Mouse (Mus musculus) brain, embryonic 18.5 days (tissue): ENCODE results near the gene Mov10.
"Not testable (repeated sequence)": the region's sequence is repeated elsewhere in the genome, so short reads cannot be mapped to it uniquely, and the experiment has no call there.

Source experiments
- DNase-seq: peaks from one replicate; pipeline ENCODE4 v3.0.0-alpha.2; 2012; ENCODE audit warnings: low read depth, low spot score

Mov10 gene

GRCm38 (mm10) chr3:104817991-104818748 lies at the start of gene Mov10:
Gene Mov10 (minus strand): TSS chr3:104818563.
- DNase-seq: no peak

- not testable (repeated sequence) for DNase-seq
These were observed 48.3 kb upstream of the Mov10 start for GRCm38 (mm10) chr3:104866674-104867073.

- DNase-seq: no peak
These were observed 47.0 kb upstream of the Mov10 start for GRCm38 (mm10) chr3:104865341-104865788.

- peak; percentile 83 for DNase-seq
These were observed 46.4 kb upstream of the Mov10 start for GRCm38 (mm10) chr3:104864651-104865340.

- DNase-seq: peak; percentile 80
These were observed 45.7 kb upstream of the Mov10 start, which contains the start of the genes St7l and Capza1 for GRCm38 (mm10) chr3:104863786-104864650. Gene St7l (plus strand): TSS chr3:104864005. Gene Capza1 (minus strand): TSS chr3:104864505.

- DNase-seq: no peak
These were observed 40.2 kb upstream of the Mov10 start for GRCm38 (mm10) chr3:104858560-104858959.

GRCm38 (mm10) chr3:104856106-104856505 lies 37.7 kb upstream of the Mov10 start:
- no peak for DNase-seq

- no peak for DNase-seq
These were observed 36.5 kb upstream of the Mov10 start for GRCm38 (mm10) chr3:104854866-104855265.

- DNase-seq: no peak
These were observed 36.1 kb upstream of the Mov10 start for GRCm38 (mm10) chr3:104854465-104854864.

- DNase-seq: no peak
These were observed 28.2 kb upstream of the Mov10 start for GRCm38 (mm10) chr3:104846601-104847000.

- no peak for DNase-seq
These were observed 22.7 kb upstream of the Mov10 start for GRCm38 (mm10) chr3:104841049-104841448.

GRCm38 (mm10) chr3:104835797-104836196 lies 17.4 kb upstream of the Mov10 start:
- DNase-seq: no peak

- no peak for DNase-seq
These were observed 4.0 kb upstream of the Mov10 start for GRCm38 (mm10) chr3:104822413-104822812.

- DNase-seq: no peak
These were observed 2.1 kb upstream of the Mov10 start for GRCm38 (mm10) chr3:104820426-104820825.

GRCm38 (mm10) chr3:104818749-104819134 lies 379 bp upstream of the Mov10 start:
- DNase-seq: no peak

GRCm38 (mm10) chr3:104817481-104817990 lies 827 bp downstream of the Mov10 start:
- no peak for DNase-seq

- no peak for DNase-seq
These were observed 2.2 kb downstream of the Mov10 start for GRCm38 (mm10) chr3:104816130-104816529.

- no peak for DNase-seq
These were observed 3.0 kb downstream of the Mov10 start for GRCm38 (mm10) chr3:104815346-104815745.

GRCm38 (mm10) chr3:104814746-104815145 lies 3.6 kb downstream of the Mov10 start:
- no peak for DNase-seq

GRCm38 (mm10) chr3:104813227-104813626 lies 5.1 kb downstream of the Mov10 start:
- DNase-seq: not testable (repeated sequence)

- no peak for DNase-seq
These were observed 6.1 kb downstream of the Mov10 start for GRCm38 (mm10) chr3:104812254-104812653.

- DNase-seq: no peak
These were observed 6.6 kb downstream of the Mov10 start for GRCm38 (mm10) chr3:104811752-104812151.
